Mouse (Mus musculus): ENCODE data around the gene Bin2. TPM values are rescaled to one million over a fixed set of nuclear protein-coding genes. Genes with fewer than 3 reads are reported as not detected.

Gene Bin2
- total RNA-seq (2021): 1 to 10 TPM; 5.5 to 5.8 TPM
- long read RNA-seq, experiment 1, transcript Bin2-207 (11 exons, 2,036 nt): major isoform, 6 of 9 reads
- long read RNA-seq, experiment 1, partial matches to known transcripts: 1 of 9 reads
- long read RNA-seq, experiment 1, other reads (novel, unspliced or antisense): 2 of 9 reads
- long read RNA-seq, experiment 2, partial matches to known transcripts: 0 of 4 reads
- long read RNA-seq, experiment 2, other reads (novel, unspliced or antisense): 1 of 4 reads

DNA sequence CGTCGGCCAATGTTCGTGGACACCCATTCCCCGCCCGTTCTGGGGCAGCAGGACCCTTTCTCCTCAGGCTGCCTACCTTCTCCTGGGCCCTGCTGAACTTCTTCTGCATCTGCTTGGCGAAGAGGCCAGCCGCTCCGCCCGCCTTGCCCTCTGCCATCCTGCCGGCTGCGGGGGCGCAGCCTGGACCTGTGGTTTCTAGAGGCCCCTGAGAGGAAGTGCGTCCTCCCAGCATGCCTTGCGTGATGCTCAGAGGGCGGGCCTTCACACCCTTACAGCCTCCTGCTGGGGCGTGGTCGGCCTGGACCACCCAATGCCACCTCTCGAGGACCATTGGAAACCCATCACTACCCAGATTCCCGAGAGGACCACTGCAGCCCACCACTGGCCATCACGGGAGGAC, at the start of gene Bin2:
Gene Bin2 (minus strand): TSS at position 217 of the 400 bp plus-strand sequence.
- DNase-seq: no peak

DNA sequence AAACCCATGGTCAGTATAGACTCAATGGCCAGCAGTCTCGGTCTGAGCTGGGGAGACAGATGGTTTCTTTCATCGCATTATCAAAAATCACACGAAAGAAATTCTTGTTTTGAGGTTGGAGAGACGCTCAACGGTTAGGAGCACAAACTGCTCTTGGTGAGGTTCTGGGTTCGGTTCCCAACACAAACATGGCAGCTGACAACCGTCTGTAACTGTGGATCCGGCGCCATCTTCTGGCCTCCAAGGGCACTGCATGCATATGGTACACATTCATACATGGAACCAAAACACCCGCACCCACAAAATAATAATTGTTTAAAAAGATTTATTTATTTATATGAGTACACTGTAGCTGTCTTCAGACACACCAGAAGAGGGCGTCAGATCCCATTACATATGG, 49.2 kb upstream of the Bin2 start:
- DNase-seq: no peak

DNA sequence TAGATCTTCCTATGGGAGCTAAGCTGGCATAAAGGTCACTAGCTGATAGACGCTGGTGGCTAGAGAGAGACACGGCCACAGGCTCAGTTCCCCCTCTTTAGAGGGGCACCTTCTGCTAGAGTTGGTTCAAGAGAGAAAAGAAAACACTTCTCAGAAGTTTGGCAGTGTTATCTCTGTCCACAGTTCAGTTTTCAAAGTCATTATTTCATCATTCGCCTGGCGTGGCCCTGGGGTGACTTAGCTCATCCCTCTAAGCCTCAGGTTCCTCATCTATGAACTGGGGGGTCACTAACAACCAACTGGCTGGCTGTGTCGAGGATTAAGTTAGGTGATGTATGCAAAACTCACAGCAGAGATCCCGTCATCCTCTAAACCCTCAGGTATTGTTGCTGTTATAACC, 48.6 kb upstream of the Bin2 start:
- DNase-seq: no peak

DNA sequence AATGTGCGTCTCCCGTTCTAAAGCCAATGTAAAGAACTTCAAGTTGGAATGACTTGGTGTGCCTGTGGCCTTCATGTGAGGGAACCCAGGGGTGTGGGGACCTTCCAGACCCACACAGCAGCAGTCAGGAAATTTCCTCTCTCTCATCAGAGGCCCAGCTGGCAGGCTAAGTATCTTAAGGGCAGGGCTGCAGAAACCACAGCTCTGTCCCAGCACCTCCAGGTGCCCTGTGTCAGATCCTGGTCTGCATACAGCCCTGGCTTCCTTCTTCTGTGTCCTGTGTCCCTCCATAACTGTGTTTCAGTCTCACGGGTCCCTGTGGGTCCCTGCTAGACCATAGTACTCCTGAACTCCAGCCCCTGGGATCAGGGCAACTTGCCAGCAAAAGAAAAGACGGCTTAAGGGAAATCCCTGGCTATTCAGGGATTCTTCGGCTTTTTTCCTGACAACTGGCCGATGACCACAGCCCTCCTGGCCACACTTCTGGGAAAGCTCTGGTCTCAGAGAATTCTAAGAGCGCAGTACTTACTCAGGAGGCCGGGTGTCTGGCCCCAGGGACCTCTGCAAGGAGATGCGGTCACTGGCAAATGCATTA, 46.1 kb upstream of the Bin2 start:
- DNase-seq: no peak

DNA sequence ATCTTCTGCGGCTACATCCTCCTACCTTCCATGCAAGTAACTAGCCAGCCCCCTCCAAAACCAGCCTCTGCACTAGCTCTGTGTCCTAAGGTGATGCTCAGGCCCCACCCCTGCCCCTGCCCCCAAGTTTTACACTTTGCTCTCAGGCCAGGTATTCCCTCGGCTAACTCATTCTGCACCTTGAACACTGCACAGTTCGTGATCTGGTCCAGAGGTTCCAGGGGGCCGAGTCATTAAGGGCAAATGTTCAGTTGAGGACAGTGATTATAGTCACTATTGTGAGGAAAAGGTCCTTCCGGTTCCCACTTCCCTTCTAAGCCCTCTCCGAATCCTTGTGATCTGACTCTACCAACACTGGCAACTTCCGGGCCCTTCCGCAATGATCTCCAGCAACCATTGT, 45.1 kb upstream of the Bin2 start:
- no peak for DNase-seq

DNA sequence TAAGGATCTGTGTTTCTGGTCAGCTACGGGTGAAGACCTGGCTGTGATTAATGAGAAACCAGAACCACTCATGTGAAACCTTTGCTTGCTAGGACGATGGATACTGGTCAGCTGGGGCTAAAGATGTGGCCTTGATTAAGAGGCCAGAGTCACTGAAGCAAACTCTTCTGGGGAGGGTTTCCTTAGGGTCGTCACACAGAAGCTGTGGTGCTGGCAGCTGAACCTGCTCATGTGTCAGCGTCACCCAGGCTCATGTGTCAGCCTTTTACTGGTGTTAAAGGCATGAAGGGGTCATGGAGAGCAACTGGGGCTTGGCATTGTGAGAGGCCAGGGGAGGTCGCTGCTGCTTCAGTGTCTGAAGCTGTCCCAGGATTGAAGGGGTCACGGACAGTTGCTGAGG, 41.5 kb upstream of the Bin2 start:
- no peak for DNase-seq

DNA sequence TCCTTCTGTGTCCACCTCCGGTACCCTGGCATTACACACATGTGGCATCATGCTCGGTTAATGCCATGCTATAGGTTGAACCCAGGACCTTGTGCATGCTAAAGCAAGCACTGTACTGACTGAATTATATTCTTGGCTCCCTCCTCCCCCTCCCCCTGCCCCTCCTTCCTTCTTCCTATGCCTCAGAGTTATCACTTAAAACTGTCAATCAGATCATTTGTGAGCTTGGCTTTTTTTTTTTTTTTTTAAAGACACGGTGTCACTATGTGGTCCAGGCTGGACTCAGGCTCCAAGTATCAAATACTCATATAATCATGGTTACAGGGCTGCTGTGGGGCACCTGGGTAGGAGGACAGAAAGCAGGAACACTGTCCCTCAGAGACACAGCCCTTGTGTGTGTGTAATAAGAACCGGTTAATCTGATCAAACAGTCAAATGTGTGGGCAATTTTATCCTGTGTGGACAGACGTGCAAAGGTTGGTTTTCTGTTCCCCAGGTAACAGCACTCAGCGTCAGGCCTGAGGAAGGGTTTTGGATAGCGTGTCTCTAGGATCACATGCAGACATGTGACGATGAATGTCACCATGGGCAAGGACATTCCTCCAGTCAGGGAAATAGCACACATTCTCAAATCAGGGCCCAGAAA, 39.2 kb upstream of the Bin2 start:
- no peak for DNase-seq

DNA sequence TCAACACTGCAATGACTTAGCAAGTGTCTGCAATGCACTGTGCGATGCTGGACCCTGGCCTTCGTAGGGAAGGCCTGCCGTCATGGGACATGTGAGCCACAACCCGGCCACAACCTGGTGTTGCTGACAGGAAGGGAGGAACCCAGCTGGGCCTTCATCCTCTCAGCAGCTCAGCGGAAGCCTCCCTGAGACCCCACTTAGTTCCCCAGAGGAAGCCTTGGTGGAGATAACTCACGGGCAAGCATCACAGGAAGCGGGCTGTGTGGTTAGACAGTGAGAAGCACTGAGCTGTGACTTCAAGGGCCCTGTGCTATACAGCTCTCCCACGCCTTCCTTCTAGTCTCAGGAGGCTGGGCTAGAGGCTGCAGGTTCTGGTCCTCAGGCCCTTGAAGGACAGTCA, 36.9 kb upstream of the Bin2 start:
- no peak for DNase-seq

DNA sequence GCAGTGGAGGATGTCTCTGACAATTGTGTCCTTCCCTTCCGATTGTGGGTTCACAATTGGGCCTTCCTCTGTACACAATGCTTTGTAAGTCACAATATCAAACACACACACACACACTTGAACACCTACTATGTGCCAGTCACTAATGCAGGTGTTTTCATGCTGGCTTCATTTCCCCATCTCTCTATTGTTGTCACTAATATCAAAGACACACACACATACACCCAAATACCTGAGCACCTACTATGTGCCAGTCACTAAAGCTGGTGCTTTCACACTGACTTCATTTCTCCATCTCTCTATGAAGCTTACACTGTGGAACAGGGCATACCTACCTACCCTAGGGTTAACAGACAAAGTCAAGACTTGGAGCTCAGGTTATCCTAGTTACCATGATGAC, 36.0 kb upstream of the Bin2 start:
- no peak for DNase-seq

DNA sequence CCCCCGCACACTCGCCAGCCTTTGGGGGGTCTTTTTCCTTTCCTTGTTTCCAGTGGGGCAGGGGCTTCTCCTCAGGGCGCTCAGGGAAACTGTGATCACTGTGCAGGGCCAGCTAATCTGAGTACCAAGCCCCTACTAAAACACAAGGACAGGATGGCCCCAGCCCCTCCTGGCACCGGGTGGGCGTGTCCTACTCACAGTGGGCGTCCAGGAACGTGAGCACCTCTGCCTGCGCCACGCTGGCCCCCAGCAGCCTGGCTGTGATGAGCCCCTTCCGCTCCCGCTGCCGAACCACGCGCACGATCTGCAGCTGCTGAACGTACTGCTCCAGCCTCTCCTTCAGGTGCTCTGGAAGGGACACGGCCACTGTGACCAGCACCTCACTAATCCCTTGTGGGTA, 34.6 kb upstream of the Bin2 start:
- DNase-seq: no peak

DNA sequence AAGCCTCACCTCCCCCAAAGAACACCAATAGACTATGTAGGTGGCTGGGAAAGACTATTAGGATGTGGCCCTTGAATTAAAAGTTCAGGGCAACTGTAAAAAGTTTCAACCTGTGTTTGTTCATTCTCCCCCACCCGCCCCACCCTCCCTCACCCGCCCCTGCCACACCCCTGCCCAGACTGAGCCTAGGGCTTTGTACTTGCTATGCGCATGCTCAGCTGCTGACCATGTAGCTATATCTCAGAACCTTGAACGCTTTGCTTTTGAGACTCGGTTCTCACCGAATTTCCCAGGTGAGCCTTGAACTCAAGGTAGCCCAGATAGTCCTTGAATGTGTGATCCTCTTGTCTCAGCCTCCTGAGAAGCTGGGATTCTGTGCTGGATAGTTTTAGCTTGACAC, 32.5 kb upstream of the Bin2 start:
- DNase-seq: no peak

DNA sequence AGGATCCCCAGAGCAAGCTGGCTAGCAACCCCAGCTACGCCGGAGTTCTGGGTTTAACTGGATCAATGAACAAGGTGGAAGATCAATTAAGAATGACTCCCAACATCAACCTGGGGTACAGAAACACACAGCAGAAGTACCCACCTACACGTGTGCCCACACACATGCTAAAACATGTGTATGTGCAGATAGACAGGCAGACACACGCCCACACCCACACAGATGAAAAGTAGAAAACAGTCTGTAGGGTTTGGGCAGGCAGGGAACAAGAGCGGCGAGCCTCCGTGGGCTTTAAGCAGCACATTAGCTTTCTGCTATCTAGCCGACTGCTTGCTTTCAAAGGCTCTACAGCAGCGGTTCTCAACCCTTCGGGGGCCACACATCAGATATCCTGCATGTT, 31.8 kb upstream of the Bin2 start:
- DNase-seq: no peak

DNA sequence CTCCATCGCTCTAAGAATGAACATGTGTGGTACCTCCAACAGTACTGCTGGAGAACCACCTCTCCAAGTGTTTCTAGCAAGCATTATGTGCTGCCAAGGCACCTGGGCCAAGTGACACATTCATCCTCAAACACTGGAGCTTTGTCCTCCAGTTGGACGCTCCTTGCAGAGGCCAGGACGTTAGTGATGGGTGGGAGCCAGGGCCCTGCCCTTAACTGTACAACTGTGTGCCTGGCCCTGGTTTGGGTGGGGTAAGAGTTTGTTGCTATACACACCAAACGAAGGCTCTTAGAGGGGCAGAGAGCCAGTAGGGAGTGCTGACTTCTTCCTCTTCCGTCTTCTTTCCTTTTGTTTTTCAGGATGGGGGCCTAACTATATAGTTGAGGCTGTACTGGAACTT, 31.1 kb upstream of the Bin2 start:
- DNase-seq: no peak

DNA sequence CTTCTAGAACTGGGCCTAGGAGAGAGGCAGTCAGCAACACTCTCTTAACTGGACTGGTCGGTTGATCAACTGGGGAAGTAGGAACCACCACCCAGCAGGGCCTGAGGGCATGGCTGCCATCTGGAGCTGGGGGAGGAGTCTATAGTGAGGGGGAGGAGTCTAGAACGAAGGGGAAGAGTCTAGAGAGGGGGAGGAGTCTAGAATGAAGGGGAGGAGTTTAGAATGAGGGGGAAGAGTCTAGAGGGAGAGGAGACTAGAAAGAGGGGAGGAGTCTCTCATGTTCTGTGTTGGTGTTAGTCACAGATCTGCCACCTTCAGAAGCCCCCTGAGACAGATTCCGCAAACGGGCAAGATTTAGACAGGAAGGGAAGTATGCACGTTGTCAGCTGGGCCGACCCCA, 30.0 kb upstream of the Bin2 start:
- DNase-seq: no peak

DNA sequence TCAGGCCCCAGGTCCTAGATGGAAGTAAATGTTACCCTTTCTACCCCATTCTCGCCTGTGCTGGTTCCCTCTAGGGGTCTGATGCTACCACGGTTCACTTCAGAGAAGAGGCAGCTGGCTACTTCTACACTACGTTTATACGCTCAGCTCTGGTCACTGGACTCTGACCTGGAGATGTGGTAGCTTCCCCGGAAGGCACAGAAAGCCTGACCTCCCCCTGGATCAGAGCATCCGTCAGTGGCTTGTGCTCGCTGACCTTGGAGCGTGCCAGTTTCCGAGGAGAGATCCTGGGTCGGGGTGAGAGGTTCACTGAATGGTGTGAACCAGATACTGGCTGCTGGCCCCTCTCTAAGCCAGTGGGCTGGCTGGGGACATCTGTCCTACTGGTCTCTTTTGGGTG, 28.7 kb upstream of the Bin2 start:
- no peak for DNase-seq

DNA sequence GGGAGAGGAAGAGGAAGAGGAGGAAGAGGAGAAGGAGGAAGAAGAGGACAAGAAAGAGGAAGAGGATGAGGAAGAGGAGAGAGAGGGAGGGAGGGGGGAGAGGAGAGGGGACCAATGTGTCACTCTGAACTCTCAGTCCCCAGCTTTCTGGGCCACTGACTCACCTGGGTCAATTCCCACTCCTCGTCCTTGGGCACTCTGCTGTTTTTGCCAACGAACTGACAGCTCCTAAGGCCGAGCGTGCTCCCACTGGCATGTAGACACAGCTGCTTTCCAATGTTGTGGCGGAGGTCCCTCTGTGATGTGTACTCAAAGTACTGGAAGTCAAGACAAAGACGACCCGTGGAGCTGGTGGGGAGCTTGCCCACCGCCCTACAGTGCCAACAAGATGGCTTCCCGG, 25.1 kb upstream of the Bin2 start:
- DNase-seq: peak; percentile 74

DNA sequence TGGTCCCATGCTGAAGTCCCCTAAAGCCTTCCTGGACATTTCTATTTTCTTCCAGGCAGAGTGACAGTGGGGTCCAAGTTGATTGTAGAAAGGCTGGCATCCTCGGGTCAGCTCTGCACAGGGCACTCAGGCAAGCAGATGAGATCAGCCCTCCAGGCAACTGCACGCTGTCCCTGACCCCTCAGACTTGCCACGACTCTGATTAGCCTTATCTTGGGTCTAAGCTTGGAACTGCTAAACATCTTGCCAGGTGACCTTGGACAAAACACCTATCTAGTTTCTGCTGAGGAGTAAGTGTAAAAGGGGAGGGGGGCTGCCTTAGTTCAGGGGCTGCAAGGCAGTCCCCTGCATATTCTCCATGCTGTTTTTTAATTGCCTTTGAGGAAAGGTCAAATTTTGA, 22.6 kb upstream of the Bin2 start:
- no peak for DNase-seq

DNA sequence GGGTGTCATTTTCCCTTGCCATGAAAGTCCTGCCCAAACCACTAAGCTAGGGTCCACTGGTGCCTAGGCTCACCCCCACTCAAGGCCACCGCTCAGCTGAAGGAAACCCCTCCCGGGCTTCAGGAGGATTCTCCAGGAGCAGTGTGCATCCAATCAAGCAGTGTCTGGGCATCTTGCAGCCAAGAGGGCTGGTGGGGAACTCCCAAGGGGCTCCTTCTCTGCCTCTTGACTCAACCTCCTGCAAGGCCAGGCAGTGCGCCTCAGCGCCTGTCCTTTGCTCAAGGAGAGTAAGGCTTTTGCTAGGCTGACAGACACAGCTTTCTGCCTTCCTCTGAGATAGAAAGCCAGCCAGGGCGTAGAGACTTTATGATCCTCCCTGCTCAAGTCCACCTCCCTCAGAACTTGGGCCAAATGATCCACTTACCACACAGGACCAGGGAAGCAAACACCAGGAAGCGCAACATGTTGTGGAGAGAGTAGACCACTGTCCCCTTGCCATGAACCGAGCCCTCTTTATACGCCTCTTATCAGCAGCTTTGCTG, 18.1 kb upstream of the Bin2 start, which contains the start of gene Cela1:
Gene Cela1 (minus strand): TSS at position 492 of the 542 bp plus-strand sequence.
- DNase-seq: peak; percentile 51

DNA sequence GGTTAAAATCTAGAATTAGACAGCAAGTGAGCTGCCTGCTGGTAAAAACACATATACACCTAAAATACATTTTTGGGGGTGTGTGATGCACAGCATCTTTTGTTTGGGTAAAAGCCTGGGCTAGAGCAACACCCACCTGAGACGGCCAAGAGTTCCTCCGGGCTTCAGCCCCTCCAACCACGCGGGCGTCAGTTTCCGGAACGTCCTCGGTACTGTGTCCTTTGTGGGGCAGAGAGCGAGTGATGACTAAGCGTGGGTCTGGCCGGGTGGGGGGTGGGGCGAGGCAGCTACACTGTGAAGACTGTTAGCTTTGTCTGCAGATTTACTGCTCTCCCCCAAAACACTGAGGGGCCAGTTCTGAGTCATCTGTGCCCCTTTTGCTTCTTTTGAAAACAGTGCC, 17.6 kb upstream of the Bin2 start:
- peak; percentile 69 for DNase-seq

DNA sequence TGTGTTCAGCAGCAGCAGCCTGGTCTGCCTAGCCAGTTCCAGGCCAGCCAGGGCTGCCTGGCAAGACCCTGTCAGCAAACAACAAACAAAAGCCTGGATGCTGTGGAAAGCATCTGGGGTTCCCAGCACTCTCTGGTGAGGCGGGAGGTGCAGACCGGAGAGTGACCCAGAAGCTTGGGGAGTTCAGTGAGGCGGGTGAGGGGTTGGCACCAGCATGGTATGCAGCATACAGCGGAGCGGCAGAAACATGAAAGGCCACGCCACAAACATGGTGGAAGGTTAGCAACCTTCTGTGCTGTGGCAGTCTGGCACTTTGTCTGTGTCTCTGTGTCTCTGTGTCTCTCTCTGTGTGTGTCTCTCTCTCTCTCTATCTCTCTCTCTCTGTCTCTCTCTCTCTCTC, 17.1 kb upstream of the Bin2 start:
- no peak for DNase-seq

DNA sequence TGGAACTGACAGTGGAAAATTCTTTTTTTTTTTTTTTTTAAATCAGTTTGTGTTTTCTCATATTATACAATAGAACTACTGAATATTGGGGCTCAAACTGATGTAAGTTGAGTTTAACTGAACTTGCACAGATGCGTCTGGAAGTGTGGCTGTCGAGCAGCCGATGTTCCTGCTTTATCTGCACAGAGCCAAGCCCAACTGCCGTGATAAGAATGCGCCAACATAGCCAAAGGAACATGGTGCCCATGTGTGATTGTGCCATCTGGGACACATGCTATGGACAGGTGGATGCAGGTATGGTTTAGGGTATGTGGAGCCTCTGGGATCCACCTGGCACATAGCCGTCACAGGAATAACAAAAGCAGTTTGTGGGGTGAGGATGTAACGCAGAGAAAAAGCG, 16.5 kb upstream of the Bin2 start:
- DNase-seq: no peak

DNA sequence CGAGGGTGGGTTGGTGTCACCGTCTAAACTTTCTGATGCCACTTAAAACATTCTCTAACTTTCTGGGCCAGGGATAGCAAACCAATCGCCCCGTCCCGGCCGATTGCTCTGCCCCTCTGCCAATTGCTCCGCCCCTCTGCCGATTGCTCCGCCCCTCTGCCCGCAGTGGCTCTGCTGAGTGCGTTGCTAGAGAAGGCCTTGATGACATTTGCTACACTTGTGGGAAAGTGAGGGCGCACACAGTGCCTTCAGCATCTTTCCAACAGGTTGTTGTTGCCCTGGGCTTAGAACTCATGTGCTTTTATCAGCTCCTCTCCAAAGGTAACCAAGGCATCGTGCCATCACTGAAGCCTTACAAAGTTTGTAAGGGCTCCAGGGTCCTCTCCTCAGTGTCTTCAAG, 15.9 kb upstream of the Bin2 start:
- no peak for DNase-seq

DNA sequence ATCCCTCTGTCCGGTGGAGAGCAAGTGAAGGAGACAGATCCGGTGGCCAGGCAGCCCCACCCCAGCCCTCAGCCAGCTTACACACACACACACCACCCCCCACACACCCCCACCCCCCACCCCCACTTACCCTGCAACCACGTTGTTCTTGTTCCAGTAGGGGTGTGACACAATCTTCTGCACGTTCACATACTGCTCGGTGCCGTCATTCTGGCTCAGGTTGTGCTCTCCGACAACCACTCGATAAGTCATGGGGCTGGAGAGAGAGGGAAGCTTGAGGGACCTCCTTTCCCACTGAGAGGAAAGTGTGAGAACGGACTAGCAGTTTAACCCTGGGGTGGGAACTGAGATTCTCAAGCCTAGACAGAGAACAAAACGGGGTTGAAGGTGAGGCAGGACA, 15.1 kb upstream of the Bin2 start:
- DNase-seq: no peak

DNA sequence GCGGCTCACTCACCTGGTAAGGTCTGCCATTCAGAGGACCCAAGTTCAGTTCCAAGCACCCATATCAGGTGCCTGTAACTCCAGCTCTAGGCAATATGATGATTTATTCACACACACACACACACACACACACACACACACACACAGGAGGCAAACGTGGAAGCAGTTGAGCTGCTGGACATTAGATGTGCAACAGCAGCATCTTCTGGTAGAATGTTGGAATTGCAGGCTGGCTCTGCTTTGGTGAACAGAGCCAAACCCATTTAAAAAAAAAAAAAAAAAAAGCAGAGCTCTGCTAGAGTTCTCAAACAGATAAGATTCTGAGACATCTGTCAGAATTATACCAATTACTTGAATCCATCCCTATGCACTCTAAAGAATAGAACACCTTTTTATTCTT, 13.7 kb upstream of the Bin2 start:
- peak; percentile 86 for DNase-seq
